Mouse (Mus musculus) spleen, adult 2 months (tissue): ENCODE measurements around the gene Ankfy1. TPM values are rescaled to one million over a fixed set of nuclear protein-coding genes. Genes with fewer than 3 reads are reported as not detected.

Experiments
- DNase-seq, 2 experiments: peaks; one replicate each; pipeline versions ENCODE4 v3.0.0 to v3.0.0-alpha.2; 2012 to 2021; ENCODE audit warnings: low spot score in 2 of 2, low read depth in 1 of 2
- H3K27ac ChIP-seq: fragments of 200-500 bp; 2 replicates; pipeline ENCODE4 v1.5.1; 2012; ENCODE audit warnings: low read length, inconsistent platforms; ENCODE audit not compliant: insufficient read depth
- H3K27me3 ChIP-seq: fragments of 200-500 bp; 2 replicates; pipeline ENCODE4 v1.6.1; 2012; ENCODE audit warnings: mild to moderate bottlenecking, moderate library complexity, low read length, inconsistent platforms; ENCODE audit not compliant: control insufficient read depth, insufficient read depth
- H3K36me3 ChIP-seq: fragments of 200-500 bp; 2 replicates; pipeline ENCODE4 v1.6.1; 2012; ENCODE audit warnings: mild to moderate bottlenecking, low read length, inconsistent platforms; ENCODE audit not compliant: control insufficient read depth, insufficient read depth
- H3K4me1 ChIP-seq: fragments of 200-500 bp; 2 replicates; pipeline ENCODE4 v1.6.1; 2011; ENCODE audit warnings: inconsistent platforms; ENCODE audit not compliant: control insufficient read depth, insufficient read depth, insufficient read length
- H3K4me3 ChIP-seq: fragments of 200-500 bp; 2 replicates; pipeline ENCODE4 v1.5.1; 2011; ENCODE audit warnings: mild to moderate bottlenecking, inconsistent platforms; ENCODE audit not compliant: insufficient read depth, insufficient read length; ENCODE audit errors: extremely low read depth
- CTCF ChIP-seq: fragments of 200-500 bp; IDR thresholded peaks from 2 replicates; pipeline ENCODE4 v1.5.1; 2011; ENCODE audit warnings: mild to moderate bottlenecking, inconsistent platforms; ENCODE audit not compliant: insufficient read depth, insufficient read length, insufficient replicate concordance; ENCODE audit errors: extremely low read depth
- POLR2A ChIP-seq: fragments of 200-500 bp; IDR thresholded peaks from 2 replicates; pipeline ENCODE4 v1.6.1; 2011; ENCODE audit warnings: low read depth, low read length, inconsistent platforms
- WGBS: fragments of 180-500 bp; shearing (Covaris S2); methylation state at CpG from one replicate; pipeline ENCODE4 v1.1.7; 2018; 5-methylcytosine and 5-hydroxymethylcytosine counted together
- polyA plus RNA-seq: library from polyadenylated mRNA; depleted of rRNA; stranded (reverse); fragments of >200 nt; gene quantifications from 2 replicates; pipeline ENCODE4 v1.2.3, GENCODE M21; 2012; rRNA removed

The Ankfy1 gene
- polyA plus RNA-seq, 1 experiment: 25.4 TPM

DNA sequence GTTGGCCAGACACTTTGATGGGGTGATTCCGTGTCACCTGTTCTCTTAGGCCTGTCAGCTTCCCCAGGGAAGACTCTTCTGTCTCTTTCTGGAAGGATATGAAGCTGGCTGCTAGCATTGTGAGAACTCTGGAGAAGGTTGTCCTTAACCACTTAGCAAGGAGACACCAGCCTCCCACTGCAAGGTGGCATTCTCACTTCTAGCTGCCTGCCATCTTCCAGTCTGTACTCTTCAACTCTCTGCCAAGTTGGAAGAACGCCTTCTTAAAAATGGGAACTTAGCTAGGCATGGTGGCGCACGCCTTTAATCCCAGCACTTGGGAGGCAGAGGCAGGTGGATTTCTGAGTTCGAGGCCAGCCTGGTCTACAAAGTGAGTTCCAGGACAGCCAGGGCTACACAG lies 123.9 kb downstream of the Ankfy1 start:
- no peak for DNase-seq
- H3K4me1 ChIP-seq: no peaks in the 10 kb centered on the region
- H3K27ac ChIP-seq: no peak overlapping the region
- no peaks in the 10 kb centered on the region for H3K27me3 ChIP-seq
- TF ChIP-seq CTCF (no peak), POLR2A (no peak)
- H3K4me3 ChIP-seq: no peak overlapping the region
- whole genome bisulfite sequencing: 97% methylated on average over 5 of the region's 5 CpGs
- peaks cover 3% of the 10 kb centered on the region for H3K36me3 ChIP-seq

DNA sequence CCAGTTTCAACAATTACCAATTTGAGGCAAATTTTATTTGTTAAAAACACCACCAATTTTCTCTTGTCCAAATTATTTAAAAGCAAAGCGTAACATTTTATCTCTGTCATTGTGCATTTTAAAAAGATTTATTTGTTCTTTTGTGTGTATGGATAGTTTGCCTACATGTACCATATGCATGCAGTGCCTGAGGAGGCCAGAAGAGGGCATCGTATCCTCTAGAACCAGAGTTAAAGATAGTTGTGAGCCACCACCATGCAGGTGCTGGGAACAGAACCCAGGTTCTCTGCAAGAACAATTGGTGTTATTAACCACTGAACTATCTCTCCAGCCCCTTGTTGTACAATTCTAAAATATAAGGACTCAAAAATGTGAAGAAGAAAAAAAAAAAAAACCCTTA lies 124.4 kb downstream of the Ankfy1 start:
- Histone ChIP-seq H3K4me3 (no peak overlapping the region), H3K27me3 (no peaks in the 10 kb centered on the region), H3K4me1 (no peaks in the 10 kb centered on the region), H3K36me3 (peaks cover 3% of the 10 kb centered on the region), H3K27ac (no peak overlapping the region)
- peak in 1 of 2 experiments; percentile 7 for DNase-seq
- TF ChIP-seq POLR2A (no peak), CTCF (no peak)
- 90% methylated on average over 2 of the region's 2 CpGs for WGBS

DNA sequence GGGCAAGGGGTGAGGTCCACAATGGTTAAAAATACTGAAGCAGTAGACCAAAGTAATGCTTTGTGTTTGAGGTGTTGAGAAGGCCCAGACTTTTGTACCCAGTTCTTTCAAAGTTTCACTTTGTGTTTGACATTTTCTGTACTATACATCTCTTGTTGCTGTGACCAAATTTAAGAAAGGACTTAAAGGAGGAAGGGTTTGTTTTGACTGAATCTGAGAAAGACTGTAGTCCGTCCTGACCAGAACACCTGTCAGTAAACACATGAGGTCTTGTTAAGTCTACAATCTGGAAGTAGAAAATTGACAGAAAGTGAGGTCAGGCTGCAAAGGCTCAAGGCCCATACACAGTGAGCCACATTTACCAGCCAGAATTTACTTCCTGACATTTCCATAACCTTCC lies 127.1 kb downstream of the Ankfy1 start:
- H3K27me3 ChIP-seq: no peaks in the 10 kb centered on the region
- WGBS: 89% methylated on average over 1 of the region's 1 CpGs
- TF ChIP-seq POLR2A: no peak
- DNase-seq: no peak
- H3K36me3 ChIP-seq: peaks cover 12% of the 10 kb centered on the region
- H3K4me1 ChIP-seq: no peaks in the 10 kb centered on the region
- H3K4me3 ChIP-seq: no peak overlapping the region
- H3K27ac ChIP-seq: no peak overlapping the region

DNA sequence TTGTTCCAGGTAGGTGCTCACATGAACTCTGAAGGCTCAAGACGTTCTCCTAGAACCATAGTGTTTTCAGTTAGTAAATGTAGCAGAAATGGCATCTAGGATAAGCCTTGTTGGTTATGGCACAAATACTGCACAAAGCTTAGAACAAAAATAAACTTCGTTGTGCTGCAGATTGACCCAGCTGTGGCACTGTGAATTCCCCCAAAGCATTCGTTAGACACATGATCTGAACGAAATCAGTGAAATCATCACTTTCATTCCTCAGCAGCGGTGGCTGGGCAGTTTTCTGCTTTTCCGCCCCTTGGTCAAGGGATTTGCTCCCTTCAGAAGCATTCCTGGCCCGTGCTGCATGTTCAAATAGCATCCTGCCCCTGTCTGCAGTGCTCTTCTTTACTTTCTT lies 128.3 kb downstream of the Ankfy1 start:
- H3K4me3 ChIP-seq: no peak overlapping the region
- no peaks in the 10 kb centered on the region for H3K27me3 ChIP-seq
- WGBS: 94% methylated on average over 7 of the region's 7 CpGs
- DNase-seq: no peak
- peaks cover 15% of the 10 kb centered on the region for H3K36me3 ChIP-seq
- H3K27ac ChIP-seq: no peak overlapping the region
- no peaks in the 10 kb centered on the region for H3K4me1 ChIP-seq
- TF ChIP-seq CTCF (no peak), POLR2A (no peak)

DNA sequence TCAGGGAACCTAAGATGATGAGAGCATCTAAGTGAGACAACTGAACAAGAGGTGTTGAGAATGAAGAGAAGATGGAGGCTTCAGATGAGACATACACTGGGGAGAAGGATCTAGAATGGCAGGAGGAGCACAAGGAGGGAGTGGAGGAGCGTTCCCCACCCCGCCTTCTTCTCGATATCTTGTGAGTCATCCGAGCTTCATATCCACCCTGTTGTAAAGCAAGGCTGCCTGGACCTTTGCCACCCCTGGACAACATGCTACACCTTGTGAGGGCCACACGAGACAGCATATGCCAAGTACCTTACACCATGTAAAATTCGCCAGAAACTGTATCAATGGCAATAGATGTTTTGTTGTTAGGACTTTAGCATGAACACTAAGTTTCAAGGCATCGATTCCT lies 131.2 kb downstream of the Ankfy1 start:
- Histone ChIP-seq H3K27ac (no peak overlapping the region), H3K4me3 (no peak overlapping the region), H3K36me3 (peaks cover 29% of the 10 kb centered on the region), H3K27me3 (no peaks in the 10 kb centered on the region), H3K4me1 (no peaks in the 10 kb centered on the region)
- no peak for DNase-seq
- WGBS: 94% methylated on average over 7 of the region's 7 CpGs
- TF ChIP-seq POLR2A (no peak), CTCF (no peak)

Other genes starting within 250 kb of the Ankfy1 start
- 48.6 and 48.7 TPM in 2 replicates for gene Mybbp1a, start 248.7 kb upstream of the Ankfy1 start, polyA plus RNA-seq
- gene Spns2, start 200.1 kb upstream of the Ankfy1 start, polyA plus RNA-seq: 43.4 and 44.7 TPM in 2 replicates
- gene Spns3, start 139.5 kb upstream of the Ankfy1 start, polyA plus RNA-seq: 18.8 and 24.6 TPM in 2 replicates
- 5.1 and 5.3 TPM in 2 replicates for gene Ube2g1, start 82.7 kb upstream of the Ankfy1 start, polyA plus RNA-seq
- gene Cyb5d2, start 106.1 kb downstream of the Ankfy1 start, polyA plus RNA-seq: 2.4 and 2.8 TPM in 2 replicates
- gene Zzef1, start 106.2 kb downstream of the Ankfy1 start, polyA plus RNA-seq: 27.4 and 29.3 TPM in 2 replicates